Mouse (Mus musculus) stomach, embryonic 14.5 days (tissue): ENCODE measurements at regions not wholly inside any gene's neighbourhood (a gene's known extent, or its start where the extent isn't known, plus 50 kb on each side); places are given as distances from the start of the nearest gene placed in this dataset.

ENCODE experiments used
- ATAC-seq: fragments of 200-750 bp; cut with Nextera tagmentation; 2 replicates; pipeline ENCODE4 v1.8.0; 2017; ENCODE audit warnings: low read depth, moderate TSS enrichment; ENCODE audit not compliant: insufficient number of reproducible peaks, insufficient read depth, low FRiP score
- H3K27ac ChIP-seq: fragments of 300-500 bp; sonication (generic); 2 replicates; pipeline ENCODE4 v1.5.1; 2014; ENCODE audit warnings: mild to moderate bottlenecking, low read length, moderate library complexity, mixed read lengths
- H3K27me3 ChIP-seq: fragments of 300-500 bp; sonication (generic); 2 replicates; pipeline ENCODE4 v1.6.1; 2014; ENCODE audit warnings: low read length, control low read depth, mixed read lengths; ENCODE audit not compliant: control insufficient read depth, insufficient read depth
- H3K36me3 ChIP-seq: fragments of 300-500 bp; sonication (generic); 2 replicates; pipeline ENCODE4 v1.6.1; 2014; ENCODE audit warnings: mild to moderate bottlenecking, control low read depth, low read length, moderate library complexity, mixed read lengths; ENCODE audit not compliant: control insufficient read depth, insufficient read depth
- H3K4me1 ChIP-seq: fragments of 300-500 bp; sonication (generic); 2 replicates; pipeline ENCODE4 v1.6.1; 2014; ENCODE audit warnings: low read length, control low read depth, mixed read lengths; ENCODE audit not compliant: control insufficient read depth, insufficient read depth
- H3K4me2 ChIP-seq: fragments of 300-500 bp; sonication (generic); replicated peaks from 2 replicates; pipeline ENCODE4 v1.6.1; 2014; ENCODE audit warnings: low read depth, low read length, control low read depth
- H3K4me3 ChIP-seq: fragments of 300-500 bp; sonication (generic); 2 replicates; pipeline ENCODE4 v1.5.1; 2014; ENCODE audit warnings: low read depth, low read length, control low read depth
- H3K9ac ChIP-seq: fragments of 300-500 bp; sonication (generic); replicated peaks from 2 replicates; pipeline ENCODE4 v1.6.1; 2014; ENCODE audit warnings: low read depth, mild to moderate bottlenecking, control low read depth, low read length, moderate library complexity, mixed read lengths
- H3K9me3 ChIP-seq: fragments of 300-500 bp; sonication (generic); 2 replicates; pipeline ENCODE4 v1.6.1; 2016; ENCODE audit warnings: low read depth, low read length, control low read depth; ENCODE audit not compliant: control insufficient read depth
- WGBS: fragments of 180-500 bp; shearing (Covaris S2); extraction: QIAGEN DNeasy Blood & Tissue Kit; methylation state at CpG from one replicate; pipeline ENCODE4 v1.1.7; 2014; 5-methylcytosine and 5-hydroxymethylcytosine counted together

DNA sequence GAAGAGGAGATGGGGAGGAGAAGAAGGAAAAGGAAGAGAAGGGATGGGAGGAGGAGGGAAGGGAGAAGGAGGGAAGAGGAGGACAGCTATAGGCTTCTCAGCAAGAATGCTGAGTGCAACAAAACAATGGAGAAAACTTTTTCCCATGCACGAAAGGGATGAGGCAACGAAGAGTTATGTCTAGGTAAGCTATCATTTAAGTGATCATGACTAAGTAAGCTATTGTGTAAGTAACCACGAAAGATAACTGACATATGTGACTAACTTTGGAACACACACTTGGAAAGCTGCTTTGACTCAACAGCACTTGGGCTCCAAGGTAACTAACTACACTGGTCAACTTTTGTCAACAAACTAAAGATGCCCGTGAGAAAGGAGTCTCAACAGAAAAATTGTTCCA lies 50.9 kb upstream of the Fstl1 start:
- WGBS = 87% methylated on average over 4 of the region's 4 CpGs
- Histone ChIP-seq H3K4me2 (no peak overlapping the region), H3K27me3 (no peaks in the 10 kb centered on the region), H3K9me3 (no peaks in the 10 kb centered on the region), H3K36me3 (no peaks in the 10 kb centered on the region), H3K4me3 (no peak overlapping the region), H3K4me1 (peaks cover 5% of the 10 kb centered on the region), H3K9ac (no peak overlapping the region), H3K27ac (no peak overlapping the region)
- ATAC-seq = no peak

DNA sequence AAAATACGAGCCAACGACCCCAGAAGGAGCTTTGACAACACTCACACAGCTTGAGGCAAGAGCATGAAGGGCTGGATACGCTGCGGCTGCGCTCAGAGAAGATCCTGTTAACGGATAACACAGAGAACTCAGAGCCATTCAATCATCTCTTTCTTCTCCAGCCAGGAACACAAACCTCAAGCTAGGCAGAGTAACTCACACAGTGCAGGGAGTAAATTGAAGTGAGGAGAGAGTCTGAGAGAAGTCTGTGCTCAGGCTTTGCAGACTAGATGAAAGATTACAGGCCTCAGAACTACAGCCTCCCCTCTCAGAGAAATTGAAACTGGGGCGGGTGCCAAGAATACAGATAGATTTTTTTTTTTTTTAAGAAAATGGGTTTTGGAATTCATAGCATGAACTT lies 60.9 kb upstream of the Ndufb4 start:
- Histone ChIP-seq H3K27me3 (no peaks in the 10 kb centered on the region), H3K9ac (no peak overlapping the region), H3K4me1 (no peaks in the 10 kb centered on the region), H3K4me2 (no peak overlapping the region), H3K27ac (peak overlapping the region; percentile 49; the same call in 1 of the 2 replicates), H3K4me3 (no peak overlapping the region), H3K36me3 (no peaks in the 10 kb centered on the region), H3K9me3 (no peaks in the 10 kb centered on the region)
- ATAC-seq = peak; percentile 72; the same call in 1 of the 2 replicates
- WGBS = 28% methylated on average over 7 of the region's 7 CpGs

DNA sequence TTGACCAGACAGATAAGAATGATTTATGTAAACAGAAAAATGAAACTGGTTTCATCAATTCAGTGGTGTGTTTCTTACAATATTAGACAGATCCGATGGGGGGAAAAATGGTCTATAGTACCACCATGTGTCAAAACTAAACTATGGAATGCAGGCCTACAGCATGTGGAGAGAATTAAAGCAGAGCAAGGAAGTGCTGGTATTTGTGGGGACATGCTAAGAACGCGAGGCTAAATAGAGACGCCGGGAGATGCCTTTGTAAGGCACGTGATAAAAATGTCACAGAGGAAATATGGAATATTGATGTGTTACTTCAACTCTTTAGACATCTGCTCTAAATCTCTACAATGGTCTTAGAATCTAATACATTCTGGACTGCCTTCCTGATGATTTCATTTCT lies 60.0 kb upstream of the Ndufb4 start:
- H3K36me3 ChIP-seq = no peaks in the 10 kb centered on the region
- no peak overlapping the region for H3K9ac ChIP-seq
- no peak overlapping the region; the same call in 1 of the 2 replicates for H3K27ac ChIP-seq
- H3K4me3 ChIP-seq = no peak overlapping the region
- 53% methylated on average over 6 of the region's 6 CpGs for WGBS
- no peak overlapping the region for H3K4me2 ChIP-seq
- H3K27me3 ChIP-seq = no peaks in the 10 kb centered on the region
- ATAC-seq = no peak
- no peaks in the 10 kb centered on the region for H3K9me3 ChIP-seq
- H3K4me1 ChIP-seq = no peaks in the 10 kb centered on the region

DNA sequence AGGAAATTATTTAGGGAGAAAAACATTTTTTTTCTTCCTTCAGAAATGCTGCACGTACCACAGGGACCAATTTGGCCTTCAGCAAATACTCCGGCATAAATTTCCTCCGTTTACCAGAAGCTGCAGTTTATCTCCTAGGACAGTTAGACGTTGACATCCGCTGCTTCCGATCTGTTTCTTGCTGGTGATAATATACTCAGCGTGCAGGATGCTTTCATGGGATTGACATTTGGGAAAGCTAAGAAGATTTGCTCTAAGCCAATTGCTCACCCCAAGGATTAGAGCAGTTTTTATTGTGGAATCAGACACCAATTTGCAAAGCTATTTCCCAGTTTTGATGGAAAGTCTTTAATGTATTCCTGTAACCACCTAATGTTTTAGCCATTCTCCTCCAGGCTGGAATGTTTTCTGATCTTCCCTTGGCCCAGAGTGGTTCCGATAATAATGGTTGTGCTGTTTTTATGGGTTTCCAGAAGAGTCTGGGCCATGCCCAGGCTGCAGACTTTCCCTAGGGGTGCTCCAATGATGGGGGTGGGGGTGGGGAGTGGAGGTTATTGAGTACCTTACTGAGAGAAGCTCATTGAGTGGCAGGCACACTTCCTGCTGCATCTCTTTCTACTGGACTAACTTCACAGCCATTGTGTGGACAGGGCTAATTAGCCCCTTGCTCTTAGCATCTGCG lies 52.1 kb upstream of the Ndufb4 start:
- Histone ChIP-seq H3K4me2 (no peak overlapping the region), H3K9me3 (no peaks in the 10 kb centered on the region), H3K27ac (no peak overlapping the region), H3K9ac (no peak overlapping the region), H3K27me3 (no peaks in the 10 kb centered on the region), H3K4me3 (no peak overlapping the region), H3K36me3 (no peaks in the 10 kb centered on the region), H3K4me1 (no peaks in the 10 kb centered on the region)
- no peak for ATAC-seq
- 67% methylated on average over 9 of the region's 9 CpGs for WGBS

DNA sequence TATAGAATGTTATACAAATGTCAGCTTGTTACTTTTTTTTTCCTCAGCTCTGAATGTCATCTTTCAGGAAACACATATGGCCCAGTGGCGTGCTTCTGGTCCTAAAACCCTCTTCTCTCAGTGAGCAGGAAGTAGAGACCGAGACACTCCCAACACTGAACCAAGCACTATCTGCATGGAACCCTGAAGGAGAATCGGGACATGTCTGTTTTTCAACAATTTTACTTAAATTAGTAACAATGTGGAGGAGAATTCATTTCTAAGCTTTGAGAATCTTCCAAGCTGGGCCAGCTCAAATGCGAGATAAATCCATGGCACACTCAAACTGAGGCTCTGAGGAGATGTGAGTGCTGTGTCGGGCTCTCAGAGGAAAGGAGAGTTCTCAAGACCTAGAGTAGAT lies 51.0 kb upstream of the Ndufb4 start:
- ATAC-seq = no peak
- WGBS = 82% methylated on average over 5 of the region's 5 CpGs

DNA sequence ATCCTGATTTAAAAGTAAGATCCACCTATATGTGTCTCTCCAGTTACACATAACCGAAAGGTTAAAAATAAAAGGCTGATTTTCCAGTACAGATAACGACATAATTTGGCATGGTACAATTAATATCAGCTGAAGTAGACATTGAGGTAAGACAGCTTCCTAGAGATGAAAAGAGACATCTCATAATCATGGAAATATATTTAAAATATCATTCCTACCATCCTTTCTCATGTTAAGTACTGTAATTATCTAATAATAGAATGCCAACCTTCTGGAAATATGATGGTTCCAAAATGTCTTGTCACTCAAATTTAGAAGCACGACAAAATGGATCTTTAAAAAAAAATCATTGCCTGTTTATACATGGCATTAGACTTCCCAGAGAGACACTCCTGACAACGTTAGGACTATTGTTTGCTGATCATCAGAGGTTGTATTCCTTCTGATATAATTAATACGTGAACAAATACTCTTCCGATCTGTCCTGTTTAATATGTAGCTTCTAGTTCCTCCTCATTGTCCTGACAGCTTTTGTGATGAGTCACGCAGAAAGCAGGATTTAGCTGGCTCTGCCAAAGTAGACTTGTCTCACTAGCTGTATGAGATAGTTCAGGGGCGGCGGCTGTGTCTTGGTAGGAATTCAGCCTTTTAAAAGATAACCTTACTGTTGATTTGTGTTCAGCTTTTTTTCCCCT lies 50.4 kb upstream of the Ndufb4 start:
- Histone ChIP-seq H3K4me3 (no peak overlapping the region), H3K9me3 (no peaks in the 10 kb centered on the region), H3K9ac (no peak overlapping the region), H3K36me3 (no peaks in the 10 kb centered on the region), H3K27me3 (no peaks in the 10 kb centered on the region), H3K27ac (no peak overlapping the region), H3K4me1 (no peaks in the 10 kb centered on the region), H3K4me2 (no peak overlapping the region)
- WGBS = 72% methylated on average over 9 of the region's 9 CpGs
- no peak for ATAC-seq

More for the DNA sequence above, 51.0 kb upstream of the Ndufb4 start:
- no peaks in the 10 kb centered on the region for H3K4me1 ChIP-seq
- H3K9ac ChIP-seq = no peak overlapping the region
- H3K4me2 ChIP-seq = no peak overlapping the region
- no peaks in the 10 kb centered on the region for H3K36me3 ChIP-seq
- no peaks in the 10 kb centered on the region for H3K27me3 ChIP-seq
- H3K4me3 ChIP-seq = no peak overlapping the region
- H3K9me3 ChIP-seq = no peaks in the 10 kb centered on the region
- H3K27ac ChIP-seq = no peak overlapping the region
